Mouse (Mus musculus): ENCODE measurements around the gene Atp7b. TPM values are rescaled to one million over a fixed set of nuclear protein-coding genes. Genes with fewer than 3 reads are reported as not detected.

Gene Atp7b
- polyA plus RNA-seq, 1 experiment from 2014 or later: 0.67 TPM

DNA sequence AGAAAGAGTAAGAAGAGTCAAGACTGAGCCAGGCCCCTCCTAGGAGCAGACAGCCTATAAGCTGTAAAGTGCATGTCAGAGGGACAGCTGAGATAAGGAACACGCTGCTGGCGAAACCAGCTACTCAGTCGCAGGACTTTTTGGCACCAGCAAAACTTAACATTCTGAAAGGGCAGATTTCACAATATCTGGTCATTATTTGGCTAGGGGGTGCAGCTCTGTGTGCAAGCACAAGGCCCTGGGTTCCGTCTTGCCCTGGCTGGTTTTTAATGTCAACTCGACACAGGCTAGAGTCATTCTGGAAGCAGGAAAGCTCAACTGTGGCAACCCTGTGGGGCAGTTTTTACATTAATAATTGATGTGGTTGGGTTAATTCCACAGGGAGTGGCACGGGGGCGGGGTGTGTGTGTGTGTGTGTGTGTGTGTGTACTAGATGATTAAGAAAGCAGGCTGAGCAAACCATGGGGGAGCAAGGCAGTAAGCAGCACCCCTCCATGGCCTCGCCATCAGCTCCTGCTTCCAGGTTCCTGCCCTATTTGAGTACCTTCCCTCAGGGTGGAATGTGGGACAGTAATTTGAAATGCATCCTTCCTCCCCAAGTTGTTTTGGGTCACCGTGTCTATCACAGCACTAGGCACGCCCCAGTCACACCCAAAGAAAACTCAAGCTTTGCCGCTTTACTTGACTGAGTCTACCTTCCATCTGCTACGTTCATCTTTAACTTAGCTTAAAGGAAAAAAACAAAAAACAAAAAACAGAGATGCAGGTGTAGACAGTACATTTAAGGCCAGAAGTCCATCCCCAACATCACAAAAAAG, 5.2 kb downstream of the Atp7b start:
- Histone ChIP-seq H3K4me2 (no peak overlapping the region), H3K9ac (no peak overlapping the region), H3K36me3 (no peaks in the 10 kb centered on the region), H3K9me3 (replicated peaks) (no peaks in the 10 kb centered on the region), H3K27ac (no peak overlapping the region), H3K27me3 (peaks cover 22% of the 10 kb centered on the region), H3K4me1 (replicated peaks) (0 out of 2 replicates have a peak, but pooled peaks cover 4% of the 10 kb centered on the region), H3K4me3 (no peak overlapping the region)
- 63% methylated on average over 12 of the region's 12 CpGs for WGBS
- ATAC-seq (replicated peaks; ENCODE audit: insufficient number of reproducible peaks, insufficient read depth, low FRiP score, low read depth): no peak

DNA sequence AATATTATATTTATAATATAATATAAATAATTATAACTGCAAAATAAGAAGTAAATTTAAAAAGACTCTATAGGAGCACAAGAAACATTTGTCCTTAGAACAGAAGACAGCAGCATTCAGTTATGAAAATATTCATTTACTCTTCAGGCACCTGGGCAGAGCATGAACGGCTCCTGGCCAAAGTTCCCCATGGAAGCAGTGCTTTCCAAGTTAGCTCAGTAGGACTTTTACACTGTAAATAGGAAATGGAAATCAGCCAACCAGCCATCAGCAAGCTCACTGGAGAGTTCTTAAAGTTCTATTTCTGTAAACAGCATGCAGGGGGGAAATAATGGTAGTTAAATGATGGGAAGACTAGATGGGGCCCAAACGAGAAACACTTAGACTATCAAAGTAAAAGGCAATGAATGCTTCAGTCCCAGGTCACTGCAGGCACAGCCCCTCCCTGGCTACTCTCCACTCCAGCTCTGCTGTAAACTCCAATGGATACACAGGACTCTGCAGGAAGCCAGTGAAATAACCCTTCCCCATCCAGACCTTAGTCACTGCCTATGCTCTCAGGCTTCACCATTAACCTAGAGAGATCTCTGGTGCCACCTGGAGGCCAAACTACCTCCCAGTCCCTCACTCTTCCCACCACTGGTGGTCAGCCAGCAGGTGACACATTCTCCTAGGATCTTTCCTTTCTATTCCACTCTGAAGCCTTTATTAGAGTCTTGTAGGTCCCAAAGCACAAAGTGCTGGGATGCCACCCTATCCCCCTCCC, 12.2 kb downstream of the Atp7b start:
- no peaks in the 10 kb centered on the region for H3K9me3 ChIP-seq (replicated peaks)
- WGBS: 57% methylated on average over 2 of the region's 2 CpGs
- H3K4me3 ChIP-seq: no peak overlapping the region
- ATAC-seq (replicated peaks; ENCODE audit: insufficient number of reproducible peaks, insufficient read depth, low FRiP score, low read depth): peak; percentile 77
- no peak overlapping the region for H3K4me2 ChIP-seq
- H3K4me1 ChIP-seq (replicated peaks): peaks cover 3% of the 10 kb centered on the region; the same call in 1 of the 2 replicates
- H3K36me3 ChIP-seq: no peaks in the 10 kb centered on the region
- H3K27ac ChIP-seq: no peak overlapping the region
- no peaks in the 10 kb centered on the region for H3K27me3 ChIP-seq
- H3K9ac ChIP-seq: no peak overlapping the region

GRCm38 (mm10) chr8:22043706-22044105, 16.4 kb downstream of the Atp7b start:
- Histone ChIP-seq H3K9ac (no peak overlapping the region), H3K9me3 (replicated peaks) (no peaks in the 10 kb centered on the region), H3K27me3 (0 out of 2 replicates have a peak, but pooled peaks cover 2% of the 10 kb centered on the region), H3K36me3 (no peaks in the 10 kb centered on the region), H3K4me3 (no peak overlapping the region), H3K4me2 (no peak overlapping the region), H3K27ac (no peak overlapping the region), H3K4me1 (replicated peaks) (peaks cover 6% of the 10 kb centered on the region)
- WGBS: 45% methylated on average over 12 of the region's 12 CpGs
- no peak for ATAC-seq (replicated peaks; ENCODE audit: insufficient number of reproducible peaks, insufficient read depth, low FRiP score, low read depth)

DNA sequence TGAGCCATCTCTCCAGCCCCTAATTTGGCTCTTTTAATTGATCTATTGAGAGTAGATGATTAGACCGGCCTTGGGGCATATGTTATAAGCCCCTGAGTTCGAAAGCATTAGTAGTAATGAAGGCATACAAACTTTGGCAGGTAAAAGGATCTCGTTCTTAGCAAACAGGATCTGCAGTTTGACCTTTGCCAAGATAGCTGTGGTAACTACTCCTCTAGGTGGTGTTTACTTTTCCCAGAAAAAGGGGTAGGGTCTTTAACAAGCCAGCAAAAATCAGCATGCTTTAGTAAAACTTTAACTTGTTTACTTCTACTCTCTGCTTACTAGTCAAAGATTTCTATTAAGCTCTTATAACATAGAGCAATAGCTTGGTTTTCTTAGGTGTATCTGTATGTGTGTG, 17.6 kb downstream of the Atp7b start:
- Histone ChIP-seq H3K36me3 (no peaks in the 10 kb centered on the region), H3K27me3 (0 out of 2 replicates have a peak, but pooled peaks cover 2% of the 10 kb centered on the region), H3K4me1 (replicated peaks) (peaks cover 3% of the 10 kb centered on the region; the same call in 1 of the 2 replicates), H3K4me3 (no peak overlapping the region), H3K4me2 (no peak overlapping the region), H3K9ac (no peak overlapping the region), H3K27ac (no peak overlapping the region), H3K9me3 (replicated peaks) (no peaks in the 10 kb centered on the region)
- 79% methylated on average over 3 of the region's 3 CpGs for WGBS
- no peak for ATAC-seq (replicated peaks; ENCODE audit: insufficient number of reproducible peaks, insufficient read depth, low FRiP score, low read depth)

- peaks cover 3% of the 10 kb centered on the region; the same call in 1 of the 2 replicates for H3K4me1 ChIP-seq (replicated peaks)
- WGBS: 61% methylated on average over 6 of the region's 6 CpGs
- H3K4me2 ChIP-seq: no peak overlapping the region
- H3K27ac ChIP-seq: no peak overlapping the region
- H3K9ac ChIP-seq: no peak overlapping the region
- H3K9me3 ChIP-seq (replicated peaks): no peaks in the 10 kb centered on the region
- H3K4me3 ChIP-seq: no peak overlapping the region
- no peaks in the 10 kb centered on the region for H3K36me3 ChIP-seq
- no peak for ATAC-seq (replicated peaks; ENCODE audit: insufficient number of reproducible peaks, insufficient read depth, low FRiP score, low read depth)
- 0 out of 2 replicates have a peak, but pooled peaks cover 2% of the 10 kb centered on the region for H3K27me3 ChIP-seq
Measured at GRCm38 (mm10) chr8:22040153-22040509, 20.0 kb downstream of the Atp7b start.

DNA sequence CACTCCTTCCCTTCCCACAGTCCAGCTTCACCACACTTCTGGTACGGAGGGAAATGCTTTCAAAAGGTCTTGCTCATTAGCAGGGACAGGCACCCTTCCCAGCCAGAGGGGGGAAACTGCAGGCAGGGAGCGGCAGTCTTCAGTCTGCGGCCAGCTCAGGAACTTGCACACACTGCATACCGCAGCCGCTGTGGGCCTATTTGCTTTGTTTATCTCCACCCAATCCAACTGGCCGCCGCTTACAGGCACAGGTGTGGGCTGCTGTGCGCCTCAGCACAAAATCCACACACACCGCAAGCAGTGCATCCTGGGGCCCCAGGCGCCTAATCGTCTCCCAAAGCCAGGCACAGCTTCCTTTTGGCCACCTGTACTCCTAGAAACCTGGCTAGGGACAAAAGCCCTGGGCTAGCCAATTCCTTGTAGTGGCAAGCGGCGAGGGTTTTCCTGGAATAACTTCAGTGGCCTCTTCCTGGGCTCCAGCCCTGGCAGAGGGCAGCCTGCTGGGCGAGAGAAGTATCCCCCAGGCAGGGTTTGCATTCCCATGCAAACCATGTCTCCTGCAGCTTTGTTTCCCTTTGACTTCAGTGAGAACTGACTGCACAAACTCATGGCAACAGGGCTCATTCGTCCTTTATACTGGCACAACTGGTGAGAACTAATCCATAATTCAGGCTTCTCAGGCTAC, 20.5 kb downstream of the Atp7b start:
- WGBS: 18% methylated on average over 15 of the region's 15 CpGs
- H3K27me3 ChIP-seq: 0 out of 2 replicates have a peak, but pooled peaks cover 2% of the 10 kb centered on the region
- H3K36me3 ChIP-seq: no peaks in the 10 kb centered on the region
- ATAC-seq (replicated peaks; ENCODE audit: insufficient number of reproducible peaks, insufficient read depth, low FRiP score, low read depth): no peak
- H3K9me3 ChIP-seq (replicated peaks): no peaks in the 10 kb centered on the region
- H3K9ac ChIP-seq: no peak overlapping the region
- H3K27ac ChIP-seq: no peak overlapping the region
- H3K4me1 ChIP-seq (replicated peaks): peaks cover 3% of the 10 kb centered on the region; the same call in 1 of the 2 replicates
- peak overlapping the region; percentile 8; the same call in 1 of the 2 replicates for H3K4me2 ChIP-seq
- H3K4me3 ChIP-seq: no peak overlapping the region

GRCm38 (mm10) chr8:22037022-22037421, 23.1 kb downstream of the Atp7b start:
- 53% methylated on average over 7 of the region's 7 CpGs for WGBS
- ATAC-seq (replicated peaks; ENCODE audit: insufficient number of reproducible peaks, insufficient read depth, low FRiP score, low read depth): no peak
- H3K4me2 ChIP-seq: no peak overlapping the region
- no peak overlapping the region for H3K4me3 ChIP-seq
- H3K9me3 ChIP-seq (replicated peaks): no peaks in the 10 kb centered on the region
- H3K27ac ChIP-seq: no peak overlapping the region
- H3K36me3 ChIP-seq: no peaks in the 10 kb centered on the region
- H3K27me3 ChIP-seq: 0 out of 2 replicates have a peak, but pooled peaks cover 2% of the 10 kb centered on the region
- peaks cover 3% of the 10 kb centered on the region; the same call in 1 of the 2 replicates for H3K4me1 ChIP-seq (replicated peaks)
- no peak overlapping the region for H3K9ac ChIP-seq

DNA sequence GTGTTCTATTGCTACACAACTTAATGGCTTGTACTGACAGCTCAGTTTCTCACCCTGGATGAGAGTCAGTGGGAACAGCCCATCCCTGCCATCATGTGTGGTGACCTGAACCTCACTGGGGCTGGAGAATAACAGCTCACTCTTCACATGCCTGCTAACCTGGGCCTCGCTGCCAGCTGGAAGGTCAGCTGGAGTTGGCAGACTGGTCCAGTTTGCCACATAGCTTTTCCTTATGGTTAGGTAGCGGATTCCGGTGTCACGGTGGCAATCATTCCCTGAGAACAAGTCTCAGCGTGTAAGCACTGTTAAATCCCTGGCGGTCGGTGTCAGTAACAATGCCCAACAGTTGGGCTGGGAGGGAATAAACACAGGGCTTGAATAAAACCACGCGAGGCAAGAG, 24.0 kb downstream of the Atp7b start:
- H3K9ac ChIP-seq: no peak overlapping the region
- no peaks in the 10 kb centered on the region for H3K36me3 ChIP-seq

GRCm38 (mm10) chr8:22030990-22031389, 29.1 kb downstream of the Atp7b start:
- H3K4me3 ChIP-seq: no peak overlapping the region
- ATAC-seq (replicated peaks; ENCODE audit: insufficient number of reproducible peaks, insufficient read depth, low FRiP score, low read depth): no peak
- H3K36me3 ChIP-seq: no peaks in the 10 kb centered on the region
- H3K9me3 ChIP-seq (replicated peaks): no peaks in the 10 kb centered on the region
- no peak overlapping the region for H3K9ac ChIP-seq
- 66% methylated on average over 3 of the region's 3 CpGs for WGBS
- H3K27ac ChIP-seq: no peak overlapping the region
- no peaks in the 10 kb centered on the region for H3K27me3 ChIP-seq
- H3K4me1 ChIP-seq (replicated peaks): no peaks in the 10 kb centered on the region
- H3K4me2 ChIP-seq: no peak overlapping the region

More for the DNA sequence above, 24.0 kb downstream of the Atp7b start:
- Histone ChIP-seq H3K27me3 (0 out of 2 replicates have a peak, but pooled peaks cover 2% of the 10 kb centered on the region), H3K4me1 (replicated peaks) (peaks cover 3% of the 10 kb centered on the region; the same call in 1 of the 2 replicates), H3K9me3 (replicated peaks) (no peaks in the 10 kb centered on the region), H3K4me3 (no peak overlapping the region), H3K27ac (no peak overlapping the region), H3K4me2 (no peak overlapping the region)
- no peak for ATAC-seq (replicated peaks; ENCODE audit: insufficient number of reproducible peaks, insufficient read depth, low FRiP score, low read depth)
- 91% methylated on average over 9 of the region's 9 CpGs for WGBS

GRCm38 (mm10) chr8:22028973-22029372, 31.1 kb downstream of the Atp7b start:
- Histone ChIP-seq H3K4me2 (no peak overlapping the region), H3K4me1 (replicated peaks) (no peaks in the 10 kb centered on the region), H3K9ac (no peak overlapping the region), H3K27me3 (no peaks in the 10 kb centered on the region), H3K36me3 (no peaks in the 10 kb centered on the region), H3K4me3 (no peak overlapping the region), H3K27ac (no peak overlapping the region), H3K9me3 (replicated peaks) (no peaks in the 10 kb centered on the region)
- WGBS: 84% methylated on average over 3 of the region's 3 CpGs
- ATAC-seq (replicated peaks; ENCODE audit: insufficient number of reproducible peaks, insufficient read depth, low FRiP score, low read depth): no peak

DNA sequence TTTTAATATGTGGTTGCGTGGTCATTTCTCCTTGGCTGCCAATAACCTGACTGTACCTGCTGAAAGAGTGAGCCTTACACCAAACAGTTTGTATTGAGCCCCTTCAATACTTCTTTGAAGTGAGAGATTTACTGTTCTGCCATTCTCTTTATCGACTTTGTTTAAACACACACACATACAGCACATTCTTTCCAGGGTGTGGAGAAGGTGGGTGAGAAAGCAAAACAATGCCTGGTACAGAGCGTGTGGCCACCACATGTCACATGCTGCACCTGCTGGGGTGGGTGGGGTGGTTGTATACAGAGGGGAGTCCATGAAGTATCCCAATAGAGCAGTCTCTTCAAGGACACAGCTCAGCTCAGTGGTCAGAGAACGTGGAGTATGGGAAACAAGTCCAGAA, 34.9 kb downstream of the Atp7b start:
- no peaks in the 10 kb centered on the region for H3K36me3 ChIP-seq
- H3K4me1 ChIP-seq (replicated peaks): no peaks in the 10 kb centered on the region
- H3K4me3 ChIP-seq: no peak overlapping the region
- no peak for ATAC-seq (replicated peaks; ENCODE audit: insufficient number of reproducible peaks, insufficient read depth, low FRiP score, low read depth)
- H3K9ac ChIP-seq: no peak overlapping the region
- no peaks in the 10 kb centered on the region for H3K9me3 ChIP-seq (replicated peaks)
- H3K27me3 ChIP-seq: no peaks in the 10 kb centered on the region
- 64% methylated on average over 4 of the region's 4 CpGs for WGBS
- no peak overlapping the region for H3K27ac ChIP-seq
- H3K4me2 ChIP-seq: no peak overlapping the region
